Mouse (Mus musculus) ES-CJ7 (cell line): ENCODE measurements at regions not wholly inside any gene's neighbourhood (a gene's known extent, or its start where the extent isn't known, plus 50 kb on each side); places are given as distances from the start of the nearest gene placed in this dataset.
"Not testable (repeated sequence)": the region's sequence is repeated elsewhere in the genome, so short reads cannot be mapped to it uniquely, and the experiment has no call there.

Source experiments
- DNase-seq: peaks from one replicate; pipeline ENCODE4 v3.0.0; 2011; ENCODE audit warnings: low read depth, low spot score

- DNase-seq, result no peak
Measured at GRCm38 (mm10) chr14:86322365-86322764, 818.7 kb downstream of the Diaph3 start.

- DNase-seq, result no peak
Measured at GRCm38 (mm10) chr14:86315974-86316373, 825.1 kb downstream of the Diaph3 start.

- no peak for DNase-seq
Measured at GRCm38 (mm10) chr14:86308949-86309543, 832.0 kb downstream of the Diaph3 start.

GRCm38 (mm10) chr14:86307806-86308205 is 833.2 kb downstream of the Diaph3 start:
- DNase-seq, result peak; percentile 33

- DNase-seq, result no peak
Measured at GRCm38 (mm10) chr14:86301666-86302065, 839.4 kb downstream of the Diaph3 start.

GRCm38 (mm10) chr14:86300811-86301210 is 840.2 kb downstream of the Diaph3 start:
- DNase-seq, result no peak

- DNase-seq, result no peak
Measured at GRCm38 (mm10) chr14:86297991-86298390, 843.0 kb downstream of the Diaph3 start.

GRCm38 (mm10) chr14:86294606-86295005 is 846.4 kb downstream of the Diaph3 start:
- DNase-seq, result not testable (repeated sequence)

- no peak for DNase-seq
Measured at GRCm38 (mm10) chr14:86293804-86294203, 847.2 kb downstream of the Diaph3 start.

GRCm38 (mm10) chr14:86293371-86293770 is 847.7 kb downstream of the Diaph3 start:
- DNase-seq, result no peak

- DNase-seq, result no peak
Measured at GRCm38 (mm10) chr14:86290556-86290955, 850.5 kb downstream of the Diaph3 start.

GRCm38 (mm10) chr14:86261640-86262230 is 879.3 kb downstream of the Diaph3 start:
- DNase-seq, result no peak

- DNase-seq, result no peak
Measured at GRCm38 (mm10) chr14:86254196-86254595, 886.8 kb downstream of the Diaph3 start.

- DNase-seq, result no peak
Measured at GRCm38 (mm10) chr14:86251617-86252016, 889.4 kb downstream of the Diaph3 start.

- DNase-seq, result no peak
Measured at GRCm38 (mm10) chr14:86247686-86248085, 893.3 kb downstream of the Diaph3 start.

GRCm38 (mm10) chr14:86246770-86247169 is 894.3 kb downstream of the Diaph3 start:
- DNase-seq, result no peak

GRCm38 (mm10) chr14:86243662-86244061 is 897.4 kb downstream of the Diaph3 start:
- no peak for DNase-seq

- no peak for DNase-seq
Measured at GRCm38 (mm10) chr14:86242836-86243235, 898.2 kb downstream of the Diaph3 start.

- no peak for DNase-seq
Measured at GRCm38 (mm10) chr14:86239090-86239489, 901.9 kb downstream of the Diaph3 start.

GRCm38 (mm10) chr14:86233305-86233704 is 907.7 kb downstream of the Diaph3 start:
- DNase-seq, result no peak

- DNase-seq, result peak; percentile 9
Measured at GRCm38 (mm10) chr14:86230609-86231008, 910.4 kb downstream of the Diaph3 start.

GRCm38 (mm10) chr14:86229755-86230154 is 911.3 kb downstream of the Diaph3 start:
- DNase-seq, result no peak

GRCm38 (mm10) chr14:86215711-86216110 is 925.3 kb downstream of the Diaph3 start:
- DNase-seq, result no peak

GRCm38 (mm10) chr14:86211654-86212053 is 929.4 kb downstream of the Diaph3 start:
- no peak for DNase-seq
